Mouse (Mus musculus): Measurements from ENCODE around the gene Gm49369. TPM values are rescaled to one million over a fixed set of nuclear protein-coding genes. Genes with fewer than 3 reads are reported as not detected.

Gene Gm49369
- 1.6 TPM in 1 of 2 replicates, not detected in the other for polyA plus RNA-seq (2015; fragmentation: Nextera tagmentation; extraction: Ambion mirVana)

DNA sequence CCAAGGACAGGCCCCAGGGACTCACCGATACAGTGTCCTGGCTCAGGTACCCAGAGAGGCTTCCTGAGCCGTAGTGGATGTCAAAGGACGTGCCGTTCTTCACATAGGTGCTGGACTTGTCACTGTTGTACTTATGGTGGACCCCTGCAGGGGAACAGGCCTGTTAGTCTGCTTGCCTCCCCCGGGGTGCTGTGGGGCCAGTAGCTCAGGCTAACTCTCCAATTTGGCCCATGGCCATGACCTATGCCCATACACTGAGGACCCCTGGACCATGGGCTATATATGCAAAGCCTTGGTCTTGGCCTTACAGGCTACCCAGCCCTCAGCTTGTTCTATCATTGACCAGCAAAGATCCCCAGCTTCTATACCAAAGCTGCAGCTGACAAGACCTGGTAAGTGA is at the start of gene Gm49369:
TSS of gene Gm49369 (minus strand) at position 101 of the 400 bp plus-strand sequence.

DNA sequence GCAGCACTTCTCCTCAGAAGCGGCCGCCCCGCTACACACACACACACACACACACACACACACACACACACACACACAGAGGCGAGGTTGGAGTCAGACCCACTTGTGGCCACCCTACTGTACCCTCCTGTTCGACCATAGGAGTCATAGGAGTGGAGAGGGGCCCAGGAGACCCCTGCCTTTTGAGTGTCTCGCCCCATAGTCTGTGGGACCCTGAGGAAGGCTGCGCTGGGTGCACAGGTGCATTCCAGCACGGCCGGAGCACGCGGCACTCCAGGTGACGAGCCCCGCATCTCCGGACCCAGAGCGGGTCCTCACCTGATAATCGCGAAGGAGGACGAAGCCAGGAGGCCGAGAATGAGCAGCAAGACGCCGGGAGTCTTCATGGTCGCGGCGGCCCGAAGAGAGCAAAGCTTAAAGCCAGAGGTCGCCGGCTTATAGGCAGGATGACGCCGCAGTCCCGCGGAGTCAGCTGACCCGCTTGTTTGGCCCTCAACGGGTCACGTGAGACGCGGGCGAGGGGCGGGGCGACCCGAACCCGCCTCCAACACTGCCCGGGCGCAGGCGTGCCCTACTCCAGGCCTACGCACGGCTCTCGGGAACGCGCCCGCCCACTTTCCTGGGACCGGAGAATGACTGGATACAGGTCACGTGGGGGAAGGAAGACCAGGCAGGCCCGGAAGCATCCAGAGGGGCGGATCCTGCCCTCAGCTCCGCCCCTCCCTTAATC is 5.1 kb upstream of the Gm49369 start, which contains the start of gene Ctsd:
TSS of gene Ctsd (minus strand) at position 620 of the 730 bp plus-strand sequence.

DNA sequence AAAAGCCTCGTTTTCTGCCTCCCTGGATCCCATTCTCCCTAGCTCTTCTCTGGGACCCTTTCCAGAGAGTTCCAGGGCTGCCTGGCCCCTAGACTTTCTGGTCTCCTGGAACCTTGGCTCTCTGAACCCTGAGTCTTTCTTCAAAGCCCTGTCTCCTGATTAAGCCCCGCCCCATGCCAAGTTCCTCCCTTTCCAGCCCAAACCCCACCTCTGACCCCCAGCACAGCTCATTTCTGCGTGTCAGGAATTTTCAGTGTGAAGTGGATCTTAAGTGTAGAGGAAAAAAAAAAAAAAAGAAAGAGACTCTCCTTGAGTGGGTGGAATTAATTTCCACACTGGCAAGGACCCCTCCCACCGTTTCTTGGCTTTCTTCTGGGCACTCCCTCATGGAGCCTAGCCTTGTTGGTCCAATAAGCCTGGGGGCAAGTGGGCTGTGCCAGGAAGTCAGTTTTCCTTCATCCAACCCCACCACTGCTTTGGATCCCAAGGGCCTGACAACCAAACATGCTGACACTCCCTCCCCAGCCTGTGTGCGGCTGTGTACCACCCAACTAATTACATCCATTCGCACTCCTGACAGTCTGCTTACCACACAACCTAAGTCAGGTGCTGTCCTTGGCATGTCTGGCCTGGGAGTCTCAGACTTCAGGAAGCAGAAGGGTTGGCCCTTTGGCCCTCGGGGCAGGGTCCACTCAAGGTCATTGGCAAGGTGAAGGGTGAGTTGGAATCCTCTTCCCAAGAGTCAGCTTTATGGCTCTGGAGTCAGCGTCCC is 8.6 kb downstream of the Gm49369 start, which contains the start of gene Ifitm10:
TSS of gene Ifitm10 (minus strand) at position 113 of the 772 bp plus-strand sequence.

Other genes with a start within 250 kb of the Gm49369 start
- not detected in 2 replicates for gene Gm39115, start 246.6 kb downstream of the Gm49369 start, polyA plus RNA-seq (2015; fragmentation: Nextera tagmentation; extraction: Ambion mirVana)
- not detected in 2 replicates for gene Gm45337, start 238.1 kb downstream of the Gm49369 start, polyA plus RNA-seq (2015; fragmentation: Nextera tagmentation; extraction: Ambion mirVana)
- gene Gm29735, start 225.6 kb downstream of the Gm49369 start, polyA plus RNA-seq (2015; fragmentation: Nextera tagmentation; extraction: Ambion mirVana) = not detected in 2 replicates
- gene Gm4553, start 216.9 kb downstream of the Gm49369 start, polyA plus RNA-seq (2015; fragmentation: Nextera tagmentation; extraction: Ambion mirVana) = not detected in 2 replicates
- gene Krtap5-2, start 206.7 kb downstream of the Gm49369 start, polyA plus RNA-seq (2015; fragmentation: Nextera tagmentation; extraction: Ambion mirVana) = not detected in 2 replicates
- gene Gm10153, start 192.3 kb downstream of the Gm49369 start, polyA plus RNA-seq (2015; fragmentation: Nextera tagmentation; extraction: Ambion mirVana) = not detected in 2 replicates
- not detected in 2 replicates for gene Krtap5-3, start 181.3 kb downstream of the Gm49369 start, polyA plus RNA-seq (2015; fragmentation: Nextera tagmentation; extraction: Ambion mirVana)
- not detected in 2 replicates for gene Gm7579, start 170.8 kb downstream of the Gm49369 start, polyA plus RNA-seq (2015; fragmentation: Nextera tagmentation; extraction: Ambion mirVana)
- gene Krtap5-5, start 152.7 kb downstream of the Gm49369 start, polyA plus RNA-seq (2015; fragmentation: Nextera tagmentation; extraction: Ambion mirVana) = not detected in 2 replicates
- gene Gm40460, start 141.6 kb downstream of the Gm49369 start, polyA plus RNA-seq (2015; fragmentation: Nextera tagmentation; extraction: Ambion mirVana) = not detected in 2 replicates
- gene Gm2431, start 124.3 kb downstream of the Gm49369 start, polyA plus RNA-seq (2015; fragmentation: Nextera tagmentation; extraction: Ambion mirVana) = not detected in 2 replicates
- gene Gm4559, start 108.3 kb downstream of the Gm49369 start, polyA plus RNA-seq (2015; fragmentation: Nextera tagmentation; extraction: Ambion mirVana) = not detected in 2 replicates
- not detected in 2 replicates for gene Krtap5-1, start 85.5 kb downstream of the Gm49369 start, polyA plus RNA-seq (2015; fragmentation: Nextera tagmentation; extraction: Ambion mirVana)
- gene Krtap5-4, start 79.1 kb downstream of the Gm49369 start, polyA plus RNA-seq (2015; fragmentation: Nextera tagmentation; extraction: Ambion mirVana) = not detected in 2 replicates
- gene Ifitm10, start 8.9 kb downstream of the Gm49369 start, polyA plus RNA-seq (2015; fragmentation: Nextera tagmentation; extraction: Ambion mirVana) = 0.92 and 1.7 TPM in 2 replicates
- 340 and 391 TPM in 2 replicates for gene Ctsd, start 5.4 kb upstream of the Gm49369 start, polyA plus RNA-seq (2015; fragmentation: Nextera tagmentation; extraction: Ambion mirVana)
- gene Syt8, start 52.2 kb upstream of the Gm49369 start, polyA plus RNA-seq (2015; fragmentation: Nextera tagmentation; extraction: Ambion mirVana) = 0.24 and 0.30 TPM in 2 replicates
- gene Tnni2, start 59.1 kb upstream of the Gm49369 start, polyA plus RNA-seq (2015; fragmentation: Nextera tagmentation; extraction: Ambion mirVana) = 11,644 and 12,538 TPM in 2 replicates
- gene Lsp1, start 78.1 kb upstream of the Gm49369 start, polyA plus RNA-seq (2015; fragmentation: Nextera tagmentation; extraction: Ambion mirVana) = 46.9 and 49.3 TPM in 2 replicates
- 12,415 and 13,066 TPM in 2 replicates for gene Tnnt3, start 116.2 kb upstream of the Gm49369 start, polyA plus RNA-seq (2015; fragmentation: Nextera tagmentation; extraction: Ambion mirVana)
- gene Mrpl23, start 150.0 kb upstream of the Gm49369 start, polyA plus RNA-seq (2015; fragmentation: Nextera tagmentation; extraction: Ambion mirVana) = 23.6 and 30.0 TPM in 2 replicates